Mouse (Mus musculus) neural tube, embryonic 11.5 days (tissue): ENCODE measurements around the gene Plekha4. TPM values are rescaled to one million over a fixed set of nuclear protein-coding genes. Genes with fewer than 3 reads are reported as not detected.
"Not testable (repeated sequence)": the region's sequence is repeated elsewhere in the genome, so short reads cannot be mapped to it uniquely, and the experiment has no call there.

Experiments used
- ATAC-seq: fragments of 200-750 bp; cut with Nextera tagmentation; 2 replicates; pipeline ENCODE4 v1.8.0; 2017; ENCODE audit warnings: moderate number of reproducible peaks, mild to moderate bottlenecking, moderate TSS enrichment, moderate library complexity; ENCODE audit not compliant: insufficient read depth, low FRiP score, low TSS enrichment
- DNase-seq: peaks from one replicate; pipeline ENCODE4 v3.0.0-alpha.2; 2015; ENCODE audit warnings: low spot score
- H3K27ac ChIP-seq: fragments of 300-500 bp; sonication (generic); 2 replicates; pipeline ENCODE4 v1.5.1; 2014; ENCODE audit warnings: low read depth, mild to moderate bottlenecking, low read length
- H3K27me3 ChIP-seq: fragments of 300-500 bp; sonication (generic); 2 replicates; pipeline ENCODE4 v1.6.1; 2014; ENCODE audit warnings: mild to moderate bottlenecking, low read length, mixed read lengths; ENCODE audit not compliant: control insufficient read depth, insufficient read depth
- H3K36me3 ChIP-seq: fragments of 300-500 bp; sonication (generic); 2 replicates; pipeline ENCODE4 v1.6.1; 2014; ENCODE audit warnings: mild to moderate bottlenecking, low read length, moderate library complexity, mixed read lengths; ENCODE audit not compliant: control insufficient read depth, insufficient read depth
- H3K4me1 ChIP-seq: fragments of 300-500 bp; sonication (generic); 2 replicates; pipeline ENCODE4 v1.6.1; 2014; ENCODE audit warnings: low read length, mixed read lengths; ENCODE audit not compliant: control insufficient read depth, insufficient read depth
- H3K4me2 ChIP-seq: fragments of 300-500 bp; sonication (generic); 2 replicates; pipeline ENCODE4 v1.6.1; 2014; ENCODE audit warnings: low read depth, mild to moderate bottlenecking, moderate library complexity
- H3K4me3 ChIP-seq: fragments of 300-500 bp; sonication (generic); 2 replicates; pipeline ENCODE4 v1.5.1; 2014; ENCODE audit warnings: low read depth, low read length
- H3K9ac ChIP-seq: fragments of 300-500 bp; sonication (generic); 2 replicates; pipeline ENCODE4 v1.6.1; 2014; ENCODE audit warnings: mild to moderate bottlenecking, low read length
- H3K9me3 ChIP-seq: fragments of 300-500 bp; sonication (generic); 2 replicates; pipeline ENCODE4 v1.6.1; 2016; ENCODE audit warnings: low read length; ENCODE audit not compliant: control insufficient read depth
- WGBS: fragments of 180-500 bp; shearing (Covaris S2); extraction: QIAGEN DNeasy Blood & Tissue Kit; methylation state at CpG from one replicate; pipeline ENCODE4 v1.1.7; 2014; 5-methylcytosine and 5-hydroxymethylcytosine counted together
- polyA plus RNA-seq: library from polyadenylated mRNA; unstranded; fragments of >200 nt; fragmentation: Nextera tagmentation; extraction: Ambion mirVana; gene quantifications from 2 replicates; pipeline ENCODE4 v1.2.1, GENCODE M21; 2014

The Plekha4 gene
- polyA plus RNA-seq, 1 experiment from 2014 or later = 2.3 TPM

GRCm38 (mm10) chr7:45516846-45517245 is 9.3 kb upstream of the Plekha4 start:
- not testable (repeated sequence) for H3K4me2 ChIP-seq, H3K9ac ChIP-seq, ATAC-seq, H3K4me3 ChIP-seq, DNase-seq, H3K27ac ChIP-seq, H3K27me3 ChIP-seq, H3K4me1 ChIP-seq, H3K9me3 ChIP-seq, H3K36me3 ChIP-seq
- 78% methylated on average over 5 of the region's 5 CpGs for WGBS

DNA sequence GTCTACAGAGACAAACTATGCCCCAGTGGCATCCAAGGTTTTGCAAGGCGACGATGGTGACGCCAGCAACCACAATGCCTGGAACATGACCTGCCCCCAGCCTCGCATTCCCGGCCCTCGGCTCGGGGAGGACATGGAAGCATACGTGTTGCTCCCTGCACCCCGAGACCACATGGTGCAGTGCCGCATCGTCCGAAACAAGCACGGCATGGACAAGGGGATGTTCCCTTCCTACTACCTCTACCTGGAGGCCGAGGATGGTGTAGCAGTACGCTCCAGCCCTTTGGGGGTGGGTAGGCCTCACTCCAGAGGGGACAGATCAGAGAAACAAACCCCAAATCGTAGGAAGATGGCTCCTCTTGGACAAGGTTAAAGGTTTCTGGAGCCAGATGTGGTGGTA is 7.5 kb upstream of the Plekha4 start:
- ATAC-seq (no peak), DNase-seq (no peak)
- H3K4me3 ChIP-seq = no peak overlapping the region
- H3K27me3 ChIP-seq = no peaks in the 10 kb centered on the region
- H3K9me3 ChIP-seq = no peaks in the 10 kb centered on the region
- H3K4me1 ChIP-seq = no peaks in the 10 kb centered on the region
- H3K36me3 ChIP-seq = peaks cover 2% of the 10 kb centered on the region; the same call in 1 of the 2 replicates
- no peak overlapping the region for H3K27ac ChIP-seq
- H3K4me2 ChIP-seq = no peak overlapping the region
- 92% methylated on average over 16 of the region's 16 CpGs for WGBS
- no peak overlapping the region for H3K9ac ChIP-seq

DNA sequence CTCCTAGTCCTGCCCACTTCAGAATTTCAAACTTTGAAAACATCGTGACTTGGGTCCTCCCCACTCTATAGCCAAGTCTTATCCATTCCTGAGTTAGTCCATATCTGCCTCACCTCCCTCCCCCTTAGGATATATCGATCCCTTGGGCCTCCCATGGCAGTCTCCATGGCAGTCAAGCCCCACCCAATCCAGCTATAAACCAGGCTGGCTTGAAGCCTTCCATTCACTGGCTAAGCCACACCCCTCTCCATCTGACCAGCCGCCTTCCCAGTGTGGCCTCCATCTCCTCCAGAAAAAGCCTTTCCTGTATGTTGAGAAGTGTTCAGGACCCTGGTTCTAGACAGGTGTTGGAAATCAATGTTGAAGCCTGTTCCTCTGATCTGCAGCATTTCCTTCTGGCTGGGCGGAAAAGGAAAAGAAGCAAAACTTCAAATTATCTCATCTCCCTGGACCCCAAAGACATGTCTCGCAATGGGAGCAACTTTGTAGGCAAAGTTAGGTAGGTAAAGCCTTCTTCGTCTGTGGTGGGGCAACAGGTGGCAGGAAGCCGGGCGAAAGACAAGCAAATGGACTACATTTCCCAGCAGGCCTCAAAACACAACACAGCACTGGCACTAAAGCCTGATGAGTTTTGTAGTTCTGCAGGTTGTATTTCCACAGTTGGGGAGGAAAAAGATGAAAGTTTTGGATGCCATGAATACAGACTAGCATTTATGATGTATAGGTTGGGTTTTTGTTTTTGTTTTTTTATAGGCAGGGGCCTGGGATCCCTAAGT is 6.6 kb upstream of the Plekha4 start:
- H3K27ac ChIP-seq = no peak overlapping the region

GRCm38 (mm10) chr7:45520605-45521004 is 5.5 kb upstream of the Plekha4 start:
- WGBS = 93% methylated on average over 7 of the region's 7 CpGs
- Histone ChIP-seq H3K27me3 (no peaks in the 10 kb centered on the region), H3K9me3 (no peaks in the 10 kb centered on the region), H3K4me2 (no peak overlapping the region), H3K27ac (no peak overlapping the region), H3K36me3 (peaks cover 2% of the 10 kb centered on the region), H3K4me3 (no peak overlapping the region), H3K9ac (no peak overlapping the region), H3K4me1 (peaks cover 7% of the 10 kb centered on the region)
- no peak for DNase-seq
- no peak for ATAC-seq

More for the DNA sequence above, 6.6 kb upstream of the Plekha4 start:
- peaks cover 2% of the 10 kb centered on the region for H3K36me3 ChIP-seq
- no peak for DNase-seq
- no peak overlapping the region for H3K4me2 ChIP-seq
- H3K9me3 ChIP-seq = no peaks in the 10 kb centered on the region
- no peak for ATAC-seq
- no peak overlapping the region for H3K9ac ChIP-seq
- H3K4me1 ChIP-seq = no peaks in the 10 kb centered on the region
- 77% methylated on average over 8 of the region's 8 CpGs for WGBS
- no peaks in the 10 kb centered on the region for H3K27me3 ChIP-seq
- no peak overlapping the region for H3K4me3 ChIP-seq

DNA sequence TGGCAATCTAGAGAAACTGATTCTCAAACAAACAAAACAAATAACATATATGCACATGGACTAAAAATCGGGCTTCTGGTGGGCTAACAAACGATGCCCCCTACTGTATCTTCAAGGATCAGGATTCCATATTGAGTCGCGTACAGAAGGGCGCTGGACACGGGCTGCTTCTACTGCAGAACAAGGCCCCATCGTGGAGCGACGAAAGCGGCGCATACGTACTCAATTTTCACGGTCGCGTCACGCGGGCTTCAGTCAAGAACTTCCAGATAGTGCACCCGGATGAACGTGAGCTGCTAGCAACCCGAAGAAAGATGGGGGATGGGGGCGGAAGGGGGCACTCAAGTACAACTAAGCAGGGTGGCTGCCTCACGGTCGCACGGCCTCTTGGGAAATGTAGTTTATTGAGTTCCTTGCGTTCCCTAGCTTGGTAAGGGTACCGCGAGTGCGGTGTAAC is 4.4 kb upstream of the Plekha4 start:
- Histone ChIP-seq H3K9me3 (no peaks in the 10 kb centered on the region), H3K36me3 (peaks cover 2% of the 10 kb centered on the region), H3K27me3 (no peaks in the 10 kb centered on the region), H3K27ac (peak overlapping the region; percentile 30; the same call in 1 of the 2 replicates), H3K4me3 (peak overlapping the region; percentile 40), H3K4me2 (peak overlapping the region; percentile 43), H3K4me1 (peaks cover 7% of the 10 kb centered on the region), H3K9ac (peak overlapping the region; percentile 58)
- under 1% methylated on average over 28 of the region's 28 CpGs for WGBS
- DNase-seq = peak; percentile 88
- peak; percentile 62 for ATAC-seq

GRCm38 (mm10) chr7:45522194-45522752 is 3.9 kb upstream of the Plekha4 start:
- Histone ChIP-seq H3K4me3 (peak overlapping the region; percentile 40), H3K36me3 (peaks cover 2% of the 10 kb centered on the region), H3K9me3 (no peaks in the 10 kb centered on the region), H3K4me1 (peaks cover 7% of the 10 kb centered on the region), H3K4me2 (peak overlapping the region; percentile 43), H3K27me3 (no peaks in the 10 kb centered on the region), H3K27ac (no peak overlapping the region), H3K9ac (no peak overlapping the region)
- DNase-seq = no peak
- 59% methylated on average over 16 of the region's 16 CpGs for WGBS
- ATAC-seq = no peak

- Histone ChIP-seq H3K27me3 (no peaks in the 10 kb centered on the region), H3K4me1 (peaks cover 7% of the 10 kb centered on the region), H3K4me3 (peak overlapping the region; percentile 4; the same call in 1 of the 2 replicates), H3K4me2 (no peak overlapping the region), H3K9ac (no peak overlapping the region), H3K36me3 (peaks cover 2% of the 10 kb centered on the region), H3K27ac (no peak overlapping the region), H3K9me3 (no peaks in the 10 kb centered on the region)
- no peak for DNase-seq
- ATAC-seq = no peak
- whole genome bisulfite sequencing = 72% methylated on average over 18 of the region's 18 CpGs
Observed at GRCm38 (mm10) chr7:45522957-45523676, 3.0 kb upstream of the Plekha4 start.

GRCm38 (mm10) chr7:45523678-45524170 is 2.4 kb upstream of the Plekha4 start:
- Histone ChIP-seq H3K4me3 (peak overlapping the region; percentile 4; the same call in 1 of the 2 replicates), H3K4me1 (peaks cover 7% of the 10 kb centered on the region), H3K27me3 (no peaks in the 10 kb centered on the region), H3K9ac (peak overlapping the region; percentile 14; the same call in 1 of the 2 replicates), H3K9me3 (no peaks in the 10 kb centered on the region), H3K27ac (no peak overlapping the region), H3K4me2 (no peak overlapping the region), H3K36me3 (peaks cover 2% of the 10 kb centered on the region)
- DNase-seq (no peak), ATAC-seq (no peak)
- WGBS = 85% methylated on average over 12 of the region's 13 CpGs
